Mouse (Mus musculus) spleen, adult 2 months (tissue): ENCODE data around the gene Epha8.

Source experiments
- CTCF ChIP-seq: fragments of 200-500 bp; IDR thresholded peaks from 2 replicates; pipeline ENCODE4 v1.5.1; 2011; ENCODE audit warnings: mild to moderate bottlenecking, inconsistent platforms; ENCODE audit not compliant: insufficient read depth, insufficient read length, insufficient replicate concordance; ENCODE audit errors: extremely low read depth
- POLR2A ChIP-seq: fragments of 200-500 bp; IDR thresholded peaks from 2 replicates; pipeline ENCODE4 v1.6.1; 2011; ENCODE audit warnings: low read depth, low read length, inconsistent platforms

DNA sequence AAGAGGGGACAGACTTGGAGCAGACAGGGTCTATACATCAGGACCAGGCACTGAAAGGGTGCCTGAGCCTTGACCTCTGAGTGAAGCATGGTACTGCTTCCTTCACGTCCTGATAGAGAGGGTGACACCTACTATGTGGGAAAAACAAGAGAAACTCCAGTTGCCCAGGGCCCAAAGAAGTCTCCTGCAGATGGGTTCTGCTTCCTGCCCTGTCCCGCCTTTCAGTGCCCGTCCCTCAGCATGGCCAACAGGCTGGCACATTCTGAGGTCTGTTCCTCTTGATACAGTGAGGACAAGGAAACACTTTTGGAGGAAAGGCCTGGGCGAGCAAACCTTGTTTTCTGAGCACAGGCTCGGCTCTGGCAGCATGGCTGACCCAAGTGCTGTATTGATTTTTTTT is 68.9 kb downstream of the Epha8 start:
- TF ChIP-seq CTCF (no peak), POLR2A (no peak)
